Mouse (Mus musculus): ENCODE measurements around the gene Utrn.

- TF ChIP-seq CTCF (IDR thresholded peaks at IDR 0.05; ENCODE audit: extremely low read depth, insufficient read depth, insufficient read length, insufficient replicate concordance) (no peak), POLR2A (IDR thresholded peaks at IDR 0.05; ENCODE audit: low read depth, low read length) (no peak)
These were observed 41.4 kb downstream of the Utrn start for GRCm38 (mm10) chr10:12827778-12828177.

Data from spleen, adult 2 months (tissue).